Mouse (Mus musculus): ENCODE measurements at regions not wholly inside any gene's neighbourhood (a gene's known extent, or its start where the extent isn't known, plus 50 kb on each side); places are given as distances from the start of the nearest gene placed in this dataset.

GRCm38 (mm10) chr9:46443191-46444095, 123.7 kb upstream of the 4931429L15Rik start:
- Histone ChIP-seq H3K4me1 (replicated peaks) (peaks cover 21% of the 10 kb centered on the region), H3K36me3 (no peaks in the 10 kb centered on the region), H3K9ac (replicated peaks) (no peak overlapping the region; the same call in 1 of the 2 replicates), H3K27me3 (peaks cover 59% of the 10 kb centered on the region), H3K9me3 (no peaks in the 10 kb centered on the region), H3K4me3 (replicated peaks) (peak overlapping the region; percentile 36), H3K4me2 (peak overlapping the region; percentile 57), H3K27ac (no peak overlapping the region)
- no peak for ATAC-seq (ENCODE audit: insufficient number of reproducible peaks, insufficient read depth, low FRiP score, low TSS enrichment, low read depth)
- 1% methylated on average over 53 of the region's 53 CpGs for WGBS

- Histone ChIP-seq H3K36me3 (no peaks in the 10 kb centered on the region), H3K9ac (replicated peaks) (no peak overlapping the region; the same call in 1 of the 2 replicates), H3K4me3 (replicated peaks) (peak overlapping the region; percentile 36), H3K4me1 (replicated peaks) (peaks cover 21% of the 10 kb centered on the region), H3K4me2 (peak overlapping the region; percentile 57), H3K27me3 (peaks cover 59% of the 10 kb centered on the region), H3K27ac (no peak overlapping the region), H3K9me3 (no peaks in the 10 kb centered on the region)
- 1% methylated on average over 19 of the region's 19 CpGs for WGBS
- ATAC-seq (ENCODE audit: insufficient number of reproducible peaks, insufficient read depth, low FRiP score, low TSS enrichment, low read depth) = no peak; the same call in 1 of the 2 replicates
Measured at GRCm38 (mm10) chr9:46442739-46443181, 123.0 kb upstream of the 4931429L15Rik start.

GRCm38 (mm10) chr9:46440226-46440625, 120.4 kb upstream of the 4931429L15Rik start:
- H3K9ac ChIP-seq (replicated peaks) = no peak overlapping the region
- peaks cover 7% of the 10 kb centered on the region; the same call in 1 of the 2 replicates for H3K9me3 ChIP-seq
- ATAC-seq (ENCODE audit: insufficient number of reproducible peaks, insufficient read depth, low FRiP score, low TSS enrichment, low read depth) = no peak
- H3K27ac ChIP-seq = no peak overlapping the region
- H3K4me1 ChIP-seq (replicated peaks) = peaks cover 21% of the 10 kb centered on the region
- no peaks in the 10 kb centered on the region for H3K36me3 ChIP-seq
- 71% methylated on average over 5 of the region's 5 CpGs for WGBS
- peaks cover 43% of the 10 kb centered on the region for H3K27me3 ChIP-seq
- no peak overlapping the region for H3K4me2 ChIP-seq
- H3K4me3 ChIP-seq (replicated peaks) = no peak overlapping the region

- H3K27ac ChIP-seq = no peak overlapping the region
- 88% methylated on average over 3 of the region's 3 CpGs for WGBS
- H3K36me3 ChIP-seq = no peaks in the 10 kb centered on the region
- peaks cover 11% of the 10 kb centered on the region; the same call in 1 of the 2 replicates for H3K9me3 ChIP-seq
- H3K4me1 ChIP-seq (replicated peaks) = 0 out of 2 replicates have a peak, but pooled peaks cover 5% of the 10 kb centered on the region
- ATAC-seq (ENCODE audit: insufficient number of reproducible peaks, insufficient read depth, low FRiP score, low TSS enrichment, low read depth) = no peak
- no peak overlapping the region for H3K9ac ChIP-seq (replicated peaks)
- no peak overlapping the region for H3K4me3 ChIP-seq (replicated peaks)
- peaks cover 5% of the 10 kb centered on the region; the same call in 1 of the 2 replicates for H3K27me3 ChIP-seq
- no peak overlapping the region for H3K4me2 ChIP-seq
Measured at GRCm38 (mm10) chr9:46434700-46435099, 114.9 kb upstream of the 4931429L15Rik start.

GRCm38 (mm10) chr9:46433716-46434115, 113.9 kb upstream of the 4931429L15Rik start:
- 0 out of 2 replicates have a peak, but pooled peaks cover under 1% of the 10 kb centered on the region for H3K4me1 ChIP-seq (replicated peaks)
- WGBS = 79% methylated on average over 5 of the region's 5 CpGs
- no peak overlapping the region for H3K27ac ChIP-seq
- ATAC-seq (ENCODE audit: insufficient number of reproducible peaks, insufficient read depth, low FRiP score, low TSS enrichment, low read depth) = no peak
- no peak overlapping the region for H3K4me3 ChIP-seq (replicated peaks)
- no peaks in the 10 kb centered on the region for H3K36me3 ChIP-seq
- H3K9ac ChIP-seq (replicated peaks) = no peak overlapping the region
- peaks cover 11% of the 10 kb centered on the region; the same call in 1 of the 2 replicates for H3K9me3 ChIP-seq
- H3K4me2 ChIP-seq = no peak overlapping the region
- H3K27me3 ChIP-seq = peaks cover 3% of the 10 kb centered on the region; the same call in 1 of the 2 replicates

- Histone ChIP-seq H3K27me3 (peaks cover 11% of the 10 kb centered on the region; the same call in 1 of the 2 replicates), H3K27ac (no peak overlapping the region), H3K9ac (replicated peaks) (no peak overlapping the region), H3K9me3 (peaks cover 11% of the 10 kb centered on the region; the same call in 1 of the 2 replicates), H3K36me3 (no peaks in the 10 kb centered on the region), H3K4me2 (no peak overlapping the region), H3K4me3 (replicated peaks) (no peak overlapping the region), H3K4me1 (replicated peaks) (no peaks in the 10 kb centered on the region)
- ATAC-seq (ENCODE audit: insufficient number of reproducible peaks, insufficient read depth, low FRiP score, low TSS enrichment, low read depth) = no peak
- WGBS = 74% methylated on average over 13 of the region's 13 CpGs
Measured at GRCm38 (mm10) chr9:46431053-46431452, 111.3 kb upstream of the 4931429L15Rik start.

GRCm38 (mm10) chr9:46423184-46423967, 103.6 kb upstream of the 4931429L15Rik start:
- Histone ChIP-seq H3K4me1 (replicated peaks) (no peaks in the 10 kb centered on the region), H3K27me3 (peaks cover 27% of the 10 kb centered on the region), H3K9ac (replicated peaks) (no peak overlapping the region), H3K4me3 (replicated peaks) (no peak overlapping the region), H3K27ac (no peak overlapping the region), H3K36me3 (no peaks in the 10 kb centered on the region), H3K9me3 (no peaks in the 10 kb centered on the region), H3K4me2 (no peak overlapping the region)
- 77% methylated on average over 12 of the region's 12 CpGs for WGBS
- no peak for ATAC-seq (ENCODE audit: insufficient number of reproducible peaks, insufficient read depth, low FRiP score, low TSS enrichment, low read depth)

GRCm38 (mm10) chr9:46421688-46422274, 102.0 kb upstream of the 4931429L15Rik start:
- no peaks in the 10 kb centered on the region for H3K36me3 ChIP-seq
- H3K4me1 ChIP-seq (replicated peaks) = no peaks in the 10 kb centered on the region
- no peaks in the 10 kb centered on the region for H3K9me3 ChIP-seq
- 52% methylated on average over 7 of the region's 7 CpGs for WGBS
- H3K4me2 ChIP-seq = no peak overlapping the region
- no peak overlapping the region for H3K9ac ChIP-seq (replicated peaks)
- no peak for ATAC-seq (ENCODE audit: insufficient number of reproducible peaks, insufficient read depth, low FRiP score, low TSS enrichment, low read depth)
- H3K27me3 ChIP-seq = peaks cover 19% of the 10 kb centered on the region
- no peak overlapping the region for H3K4me3 ChIP-seq (replicated peaks)
- no peak overlapping the region for H3K27ac ChIP-seq

GRCm38 (mm10) chr9:46411686-46412085, 91.9 kb upstream of the 4931429L15Rik start:
- no peak overlapping the region for H3K27ac ChIP-seq
- peaks cover 21% of the 10 kb centered on the region for H3K4me1 ChIP-seq (replicated peaks)
- no peak overlapping the region for H3K4me3 ChIP-seq (replicated peaks)
- 23% methylated on average over 10 of the region's 10 CpGs for WGBS
- no peak overlapping the region for H3K9ac ChIP-seq (replicated peaks)
- no peak for ATAC-seq (ENCODE audit: insufficient number of reproducible peaks, insufficient read depth, low FRiP score, low TSS enrichment, low read depth)
- H3K4me2 ChIP-seq = no peak overlapping the region
- H3K9me3 ChIP-seq = peaks cover 10% of the 10 kb centered on the region
- H3K36me3 ChIP-seq = no peaks in the 10 kb centered on the region
- peaks cover 5% of the 10 kb centered on the region; the same call in 1 of the 2 replicates for H3K27me3 ChIP-seq

- Histone ChIP-seq H3K9ac (replicated peaks) (no peak overlapping the region), H3K4me2 (no peak overlapping the region), H3K4me1 (replicated peaks) (peaks cover 17% of the 10 kb centered on the region), H3K4me3 (replicated peaks) (no peak overlapping the region), H3K27me3 (peaks cover 5% of the 10 kb centered on the region; the same call in 1 of the 2 replicates), H3K9me3 (peaks cover 9% of the 10 kb centered on the region), H3K36me3 (no peaks in the 10 kb centered on the region), H3K27ac (no peak overlapping the region)
- no peak for ATAC-seq (ENCODE audit: insufficient number of reproducible peaks, insufficient read depth, low FRiP score, low TSS enrichment, low read depth)
- 75% methylated on average over 10 of the region's 10 CpGs for WGBS
Measured at GRCm38 (mm10) chr9:46408776-46409175, 89.0 kb upstream of the 4931429L15Rik start.
